Mouse (Mus musculus): Measurements from ENCODE around the gene Frmd5.

Frmd5 gene

GRCm38 (mm10) chr2:121614483-121615198, 192.2 kb downstream of the Frmd5 start:
- DNase-seq = no peak

- no peak for DNase-seq
These were observed 194.8 kb downstream of the Frmd5 start for GRCm38 (mm10) chr2:121612112-121612511.

- DNase-seq = no peak
These were observed 196.6 kb downstream of the Frmd5 start for GRCm38 (mm10) chr2:121610008-121610884.

- DNase-seq = no peak
These were observed 197.7 kb downstream of the Frmd5 start for GRCm38 (mm10) chr2:121609141-121609724.

DNA sequence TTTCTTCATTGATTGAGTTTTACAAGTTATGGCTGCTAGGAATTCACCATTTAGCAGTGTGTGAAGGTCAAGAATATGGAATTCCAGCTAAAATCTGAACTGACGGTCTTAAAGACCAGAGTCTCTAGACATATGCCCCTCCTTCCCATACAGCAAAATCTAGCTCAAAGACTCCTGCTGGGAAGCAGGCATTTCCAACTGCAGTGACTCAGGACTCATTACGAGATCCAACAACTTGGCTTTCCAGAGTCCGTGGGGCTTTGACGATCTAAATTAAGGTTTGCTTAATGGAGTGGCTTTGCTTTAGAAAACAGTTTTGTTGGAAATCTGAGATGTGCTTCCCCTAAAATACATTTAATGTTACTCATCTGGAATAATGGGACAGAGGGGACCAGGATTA, 204.5 kb downstream of the Frmd5 start:
- DNase-seq = no peak

DNA sequence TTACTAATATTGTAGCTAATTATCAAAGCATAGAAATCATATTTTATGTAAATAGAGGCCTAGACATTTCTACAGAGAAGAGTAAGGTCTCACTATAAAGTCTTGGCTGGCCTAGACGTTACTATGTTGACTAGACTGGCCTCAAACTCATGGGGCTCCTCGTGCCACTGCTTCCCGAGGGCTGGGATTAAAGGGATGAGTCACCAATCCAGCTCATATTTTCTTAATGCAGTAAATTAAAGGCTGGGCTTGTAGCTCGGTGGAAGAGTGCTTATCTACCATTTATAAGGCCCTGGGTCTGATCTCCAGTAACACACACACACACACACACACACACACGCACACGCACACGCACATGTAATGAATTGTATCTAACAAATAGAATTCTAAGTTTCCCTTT, 205.3 kb downstream of the Frmd5 start:
- DNase-seq = no peak

DNA sequence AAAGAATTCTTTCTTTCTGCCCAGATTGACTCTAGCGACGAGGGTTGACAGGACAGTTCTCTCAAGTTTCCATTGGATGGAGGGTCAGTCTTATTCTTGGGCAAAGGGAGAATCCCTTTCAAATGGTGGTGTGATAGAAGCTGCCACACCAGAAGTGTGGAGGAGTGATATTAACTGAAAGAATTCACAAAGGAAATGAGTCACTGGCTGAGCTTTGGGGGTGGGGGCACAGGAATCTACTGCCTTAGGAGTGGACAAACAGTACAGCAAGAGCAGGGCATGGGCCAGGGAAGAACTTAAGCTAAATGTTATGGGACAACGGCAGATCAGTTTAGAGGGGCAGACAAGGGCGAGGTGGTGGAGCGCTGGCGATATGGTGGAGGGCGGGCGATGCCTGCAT, 206.2 kb downstream of the Frmd5 start:
- DNase-seq = no peak

DNA sequence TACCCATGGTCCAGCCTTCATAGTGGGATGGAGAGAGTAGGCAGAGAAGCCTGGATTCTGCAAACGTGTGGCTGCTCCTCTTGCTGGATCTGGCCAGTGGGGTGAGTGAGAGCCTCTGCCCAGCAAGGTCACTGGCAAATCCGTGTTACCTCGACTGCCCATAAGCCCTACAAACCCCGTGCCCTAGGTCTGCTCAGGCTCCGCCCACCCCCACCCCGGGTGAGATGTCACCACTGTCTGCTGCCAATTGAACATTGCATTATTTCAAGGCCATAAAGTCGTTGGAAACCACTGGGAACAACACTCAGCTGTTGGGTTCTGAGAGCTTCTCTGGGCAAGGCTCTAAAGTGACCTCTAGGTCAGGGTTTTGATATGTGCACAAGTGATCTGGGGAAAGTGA, 208.6 kb downstream of the Frmd5 start:
- no peak for DNase-seq

DNA sequence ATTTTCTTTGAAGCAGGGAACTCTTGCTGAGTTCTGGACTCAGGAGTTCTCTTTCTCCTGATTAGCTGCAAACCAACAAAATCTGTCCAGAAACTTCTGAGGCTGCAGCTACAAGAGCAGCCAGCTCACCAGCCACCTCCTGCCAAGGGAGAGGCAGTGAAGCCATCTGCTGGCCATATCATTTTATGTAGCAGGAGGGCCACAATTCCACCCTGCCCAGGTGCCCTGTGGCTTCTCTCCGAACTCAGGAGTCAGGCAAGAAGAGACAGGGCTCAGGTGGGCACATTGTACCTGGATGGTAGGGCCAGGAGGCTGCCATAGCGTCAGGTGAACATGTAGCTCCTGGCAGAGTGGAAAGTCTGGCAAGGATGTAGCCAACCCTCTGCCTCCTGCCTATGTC, 210.3 kb downstream of the Frmd5 start:
- DNase-seq = no peak

DNA sequence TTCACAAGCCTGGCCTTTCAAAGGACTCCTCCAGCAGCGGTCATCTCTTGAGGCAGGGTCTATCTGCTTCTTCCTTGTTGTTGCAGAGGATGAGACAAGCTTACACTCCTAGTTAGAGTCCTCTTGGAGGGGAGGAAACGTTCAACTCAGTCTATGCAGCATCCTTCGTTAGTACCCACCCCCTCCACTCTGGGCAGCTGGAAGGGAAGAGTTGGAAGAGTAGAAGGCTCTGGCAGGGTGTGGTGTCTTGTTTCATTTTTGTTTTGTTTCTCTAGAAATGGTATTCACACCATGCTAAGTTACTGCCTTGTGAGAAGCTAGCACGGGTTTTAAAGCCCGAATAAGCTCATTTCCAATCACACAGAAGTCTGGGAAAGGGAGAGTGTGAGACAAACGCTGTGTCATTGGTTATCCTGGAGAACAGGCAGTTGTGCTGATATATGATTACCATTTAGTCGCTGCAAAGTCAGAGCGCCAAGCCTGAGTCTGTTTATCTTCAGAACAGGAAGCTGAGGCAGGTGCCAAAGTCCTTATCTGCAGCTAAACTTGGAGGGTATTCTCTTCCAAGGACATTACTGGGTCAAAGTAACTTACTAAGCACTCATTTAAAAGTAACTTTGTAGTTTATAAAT, 212.1 kb downstream of the Frmd5 start:
- no peak for DNase-seq

DNA sequence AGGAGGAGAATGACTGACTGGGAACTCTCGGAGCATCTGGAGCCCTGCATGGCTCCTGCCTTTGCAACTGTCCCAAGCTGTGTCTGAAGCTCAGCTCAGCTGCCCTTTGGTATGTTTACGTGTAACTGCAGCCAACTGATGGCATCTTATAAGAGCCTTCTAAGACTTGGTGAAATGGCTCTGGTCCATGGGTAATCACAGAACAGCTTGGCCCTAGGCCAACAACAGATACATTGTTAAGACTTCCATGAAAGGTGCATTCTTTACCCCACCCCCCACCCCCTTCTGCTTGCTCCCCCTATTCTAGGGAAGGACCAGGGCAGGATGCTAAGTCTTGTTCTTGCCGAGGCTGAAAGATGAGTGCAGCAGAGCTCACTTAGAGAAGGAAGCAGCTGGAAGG, 212.8 kb downstream of the Frmd5 start:
- DNase-seq = no peak

DNA sequence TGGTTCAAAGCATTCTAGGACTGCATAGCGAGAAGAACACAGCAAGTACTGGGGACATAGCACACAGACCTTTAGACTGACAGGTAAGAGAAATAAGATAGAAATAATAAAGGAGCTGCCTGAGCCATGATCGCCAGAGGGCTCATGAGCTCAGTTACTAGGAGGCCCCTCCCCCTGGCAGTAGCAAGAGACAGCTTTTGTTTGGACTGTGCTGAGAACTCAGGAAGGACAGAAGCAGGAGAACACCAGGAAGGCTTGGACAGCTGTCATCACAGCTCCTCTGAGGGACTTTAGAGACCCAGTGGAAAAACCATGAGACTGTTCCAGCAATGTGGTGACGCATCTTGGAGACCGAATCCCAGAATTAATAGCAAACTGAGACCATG, 218.6 kb downstream of the Frmd5 start:
- no peak for DNase-seq

DNA sequence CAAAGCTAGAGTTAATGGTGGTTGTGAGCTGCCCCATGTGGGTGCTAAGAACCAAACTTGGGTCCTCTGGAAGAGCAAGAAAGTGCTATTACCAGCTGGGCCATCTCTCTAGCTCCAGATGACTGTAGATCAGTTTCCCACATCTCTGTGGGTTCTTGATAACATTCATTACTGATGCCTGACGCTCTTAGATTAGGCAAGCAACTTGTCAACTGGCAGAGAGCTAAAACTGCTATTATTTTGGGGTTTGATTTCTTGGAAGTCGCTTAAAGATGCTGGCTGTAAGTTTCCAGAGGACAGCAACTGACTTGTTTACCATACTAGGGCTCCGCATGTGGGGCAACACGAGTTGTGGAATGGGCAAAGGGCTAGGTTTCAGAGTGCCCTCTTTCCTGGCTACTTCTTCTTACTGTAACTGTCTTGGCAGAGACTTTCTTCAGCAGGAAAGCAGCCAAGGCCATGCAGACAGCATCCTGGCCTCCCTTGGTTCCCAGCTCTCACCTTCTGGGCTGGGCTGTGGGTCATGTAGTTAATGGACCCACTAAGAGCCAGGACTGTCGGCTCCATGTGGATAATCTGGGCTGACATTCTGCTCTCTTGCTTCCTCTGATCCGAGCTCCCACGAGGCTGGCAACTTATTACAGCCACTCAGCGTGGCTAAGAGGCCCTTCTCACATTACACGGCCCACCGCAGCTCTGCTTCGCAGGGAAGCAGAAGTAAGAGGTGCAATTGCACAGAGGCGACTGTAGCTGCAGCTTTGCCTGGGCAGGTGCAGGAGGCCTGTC, 219.2 kb downstream of the Frmd5 start:
- no peak for DNase-seq

DNA sequence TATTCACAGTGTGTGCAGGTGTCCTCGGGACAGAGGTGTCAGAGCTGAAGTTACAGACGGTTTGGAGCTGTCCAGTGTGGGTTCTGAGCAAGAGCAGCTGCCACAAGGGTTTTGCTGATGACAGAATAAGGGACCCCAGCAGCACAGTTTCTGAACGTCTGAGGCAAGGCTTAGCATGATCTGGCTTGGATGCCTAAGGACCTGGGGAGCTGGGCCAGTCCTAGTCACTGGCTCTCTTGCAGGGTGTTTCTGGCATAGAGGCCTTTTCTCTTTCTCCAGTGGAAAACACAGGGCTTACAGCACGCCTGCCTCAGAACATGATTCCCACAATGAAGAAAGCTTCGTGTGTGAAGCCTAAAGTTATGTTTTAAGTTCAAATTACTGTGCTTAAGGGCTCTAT, 222.2 kb downstream of the Frmd5 start:
- no peak for DNase-seq

GRCm38 (mm10) chr2:121583468-121584116, 223.3 kb downstream of the Frmd5 start:
- DNase-seq = peak; percentile 8

- DNase-seq = no peak
These were observed 224.0 kb downstream of the Frmd5 start for GRCm38 (mm10) chr2:121582809-121583376.

- no peak for DNase-seq
These were observed 231.1 kb downstream of the Frmd5 start for GRCm38 (mm10) chr2:121575741-121576201.

GRCm38 (mm10) chr2:121574066-121574630, 232.7 kb downstream of the Frmd5 start:
- no peak for DNase-seq

DNA sequence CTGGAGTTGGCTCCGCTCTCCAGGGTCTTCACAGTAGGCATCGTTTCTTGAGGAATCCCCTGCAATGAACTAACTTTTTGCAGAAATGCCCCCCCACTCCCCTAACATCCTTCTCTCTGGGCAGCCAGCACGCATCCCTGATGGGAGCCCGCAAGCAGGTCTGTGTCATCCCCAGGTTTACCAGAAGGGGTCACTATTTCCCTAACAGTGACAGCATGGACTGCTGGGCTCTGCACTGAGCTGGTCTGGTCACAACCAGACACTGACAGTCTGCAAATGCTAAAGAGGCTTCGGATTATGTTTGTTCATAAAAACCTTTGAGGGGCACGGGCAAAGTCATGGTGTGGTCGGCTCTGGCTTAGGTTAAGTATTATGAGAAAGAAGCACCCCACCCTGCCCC, 235.1 kb downstream of the Frmd5 start:
- peak; percentile 56 for DNase-seq

- no peak for DNase-seq
These were observed 235.8 kb downstream of the Frmd5 start for GRCm38 (mm10) chr2:121570999-121571655.

DNA sequence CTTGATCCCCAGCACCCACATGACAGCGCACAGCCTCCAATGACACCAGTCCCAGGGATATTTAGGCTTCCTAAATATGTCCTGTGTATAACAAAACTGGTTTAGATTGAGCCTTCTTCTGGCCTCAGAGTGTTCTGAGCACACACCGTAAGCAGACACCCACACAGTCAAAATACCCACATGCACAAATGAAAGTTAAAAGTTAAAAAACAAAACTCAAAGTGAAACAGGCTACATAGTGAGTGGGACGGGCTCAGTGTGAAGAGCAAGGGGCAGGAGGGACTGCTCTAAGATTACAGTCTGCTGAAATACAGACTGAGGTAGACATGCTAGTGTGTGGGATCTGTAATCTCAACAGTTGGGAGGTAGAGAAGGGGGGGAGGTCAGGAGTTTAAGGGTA, 236.8 kb downstream of the Frmd5 start:
- DNase-seq = no peak
